ENCODE assay signal across 8 mouse cellular contexts in genomic region chr1:38936780-38937179, GRCm38 (mm10). TPM values are rescaled to one million over a fixed set of nuclear protein-coding genes. Genes with fewer than 3 reads are reported as not detected.
DNase-seq lines count a peak whose midpoint lies in the region; ATAC-seq and TF ChIP-seq lines count a peak whose summit lies in the region.

No protein-coding gene starts in this region.

- H3K9ac ChIP-seq in limb, embryonic 11.5 days (ENCODE audit: low read length) = no peak overlapping the region

- 28% methylated on average over 6 of the region's 6 CpGs for WGBS in limb, embryonic 11.5 days
- WGBS in small intestine, adult 2 months = 21% methylated on average over 6 of the region's 6 CpGs

- TF ChIP-seq CTCF in small intestine, adult 2 months (IDR thresholded peaks at IDR 0.05; ENCODE audit: extremely low read depth, insufficient read length, insufficient replicate concordance, low read depth, low read length) = peak; percentile 68; the same call in 1 of the 2 replicates

- H3K36me3 ChIP-seq in limb, embryonic 11.5 days (ENCODE audit: control insufficient read depth, insufficient read depth, low read length) = no peaks in the 10 kb centered on the region
- no peaks in the 10 kb centered on the region for H3K36me3 ChIP-seq in small intestine, adult 2 months (ENCODE audit: control insufficient read depth, insufficient read depth, low read length)

- DNase-seq in CD4-positive, CD25-positive, alpha-beta regulatory T cell, adult 2 months (ENCODE audit: low read depth, low spot score) = peak; percentile 81
- peak; percentile 28 to 36 for DNase-seq in layer of hippocampus, postnatal 10 days (ENCODE audit: low spot score in 2 of 2)
- DNase-seq in layer of hippocampus, adult 9-11 months = no peak
- DNase-seq in R1 (ENCODE audit: low read depth, low spot score) = peak; percentile 84
- peak; percentile 52 to 56 for DNase-seq in cerebellum, postnatal 36 days
- DNase-seq in limb, embryonic 11.5 days (ENCODE audit: low spot score) = peak; percentile 78

- H3K9me3 ChIP-seq in limb, embryonic 11.5 days (ENCODE audit: control insufficient read depth, low read length) = no peaks in the 10 kb centered on the region

- TF ChIP-seq POLR2A in small intestine, adult 2 months (IDR thresholded peaks at IDR 0.05; ENCODE audit: low read depth, low read length) = no peak

- H3K4me1 ChIP-seq in limb, embryonic 11.5 days (ENCODE audit: control insufficient read depth, insufficient read depth, low read length) = no peaks in the 10 kb centered on the region
- H3K4me1 ChIP-seq in small intestine, adult 2 months (ENCODE audit: control insufficient read depth, insufficient read depth, insufficient read length, low read length) = no peaks in the 10 kb centered on the region

- no peak overlapping the region for H3K4me3 ChIP-seq in limb, embryonic 11.5 days (ENCODE audit: low read depth, low read length)
- H3K4me3 ChIP-seq in small intestine, adult 2 months (ENCODE audit: low read depth, low read length) = no peak overlapping the region

- H3K4me2 ChIP-seq in limb, embryonic 11.5 days (ENCODE audit: low read depth, severe bottlenecking) = no peak overlapping the region

- no peaks in the 10 kb centered on the region for H3K27me3 ChIP-seq in limb, embryonic 11.5 days (ENCODE audit: control insufficient read depth, insufficient read depth, low read length)
- no peaks in the 10 kb centered on the region for H3K27me3 ChIP-seq in small intestine, adult 2 months (ENCODE audit: control insufficient read depth, insufficient read depth, low read length)

- ATAC-seq in CD4-positive, CD25-positive, alpha-beta regulatory T cell, adult 4 months = no peak
- no peak for ATAC-seq in limb, embryonic 11.5 days (ENCODE audit: insufficient number of reproducible peaks, low FRiP score, low TSS enrichment, low read depth)

- no peak overlapping the region for H3K27ac ChIP-seq in limb, embryonic 11.5 days (replicated peaks; ENCODE audit: low read depth, low read length)
- H3K27ac ChIP-seq in small intestine, adult 2 months (ENCODE audit: insufficient read depth, low read depth, low read length) = no peak overlapping the region

RNA-seq across cellular contexts. Expression of gene Nms, which starts 2.2 kb away (rescaled TPM):
- polyA plus RNA-seq in CD4-positive, CD25-positive, alpha-beta regulatory T cell, adult 4 months (2017; shearing (Covaris generic)) = not detected
- not detected for total RNA-seq in layer of hippocampus, postnatal 10 days (2021)
- polyA plus RNA-seq in limb, embryonic 11.5 days (2014; fragmentation: Nextera tagmentation; extraction: Ambion mirVana) = not detected in 2 replicates
- polyA plus RNA-seq in small intestine, adult 2 months (2012; rRNA removed) = not detected in 2 replicates

RNA-seq across cellular contexts. Expression of gene Chst10, which starts 38.8 kb away (rescaled TPM):
- polyA plus RNA-seq in CD4-positive, CD25-positive, alpha-beta regulatory T cell, adult 4 months (2017; shearing (Covaris generic)) = 10 to 100 TPM; 22.2 to 27.2 TPM
- 10 to 100 TPM; 53.0 to 58.5 TPM for total RNA-seq in layer of hippocampus, postnatal 10 days (2021)
- 10.8 and 13.9 TPM in 2 replicates for polyA plus RNA-seq in limb, embryonic 11.5 days (2014; fragmentation: Nextera tagmentation; extraction: Ambion mirVana)
- polyA plus RNA-seq in small intestine, adult 2 months (2012; rRNA removed) = 0.43 and 1.2 TPM in 2 replicates

RNA-seq across cellular contexts. Expression of gene Pdcl3, which starts 48.6 kb away (rescaled TPM):
- polyA plus RNA-seq in CD4-positive, CD25-positive, alpha-beta regulatory T cell, adult 4 months (2017; shearing (Covaris generic)) = 100 to 1,000 TPM; 146 to 148 TPM
- 10 to 100 TPM; 46.3 TPM for total RNA-seq in layer of hippocampus, postnatal 10 days (2021)
- polyA plus RNA-seq in limb, embryonic 11.5 days (2014; fragmentation: Nextera tagmentation; extraction: Ambion mirVana) = 148 and 149 TPM in 2 replicates
- polyA plus RNA-seq in small intestine, adult 2 months (2012; rRNA removed) = 12.9 and 24.2 TPM in 2 replicates
